Mouse (Mus musculus): ENCODE data around the gene Tnfrsf25. TPM values are rescaled to one million over a fixed set of nuclear protein-coding genes. Genes with fewer than 3 reads are reported as not detected.
A peak's percentile ranks its signal among the peaks of the same experiment; 100 is the strongest.

Tnfrsf25 gene
- total RNA-seq, 2 experiments from 2014 or later, result 0.82 to 2.9 TPM

DNA sequence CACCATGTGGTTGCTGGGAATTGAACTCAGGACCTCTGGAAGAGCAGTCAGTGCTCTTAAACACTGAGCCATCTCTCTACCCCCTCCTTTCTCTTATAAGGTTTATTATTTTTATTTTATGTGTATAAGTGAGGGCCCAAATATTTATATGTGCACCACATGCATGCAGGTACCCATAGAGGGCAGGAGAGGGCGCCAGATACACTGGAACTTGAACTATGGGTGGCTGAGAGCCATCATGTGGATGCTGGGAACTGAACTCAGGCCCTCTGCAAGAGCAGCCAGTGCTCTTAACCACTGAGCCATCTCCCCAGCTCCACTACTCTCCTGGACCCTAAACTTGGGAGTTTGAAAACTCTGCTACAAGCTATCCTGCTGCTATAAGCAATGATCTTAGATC lies 27.9 kb downstream of the Tnfrsf25 start:
- no peak for DNase-seq

DNA sequence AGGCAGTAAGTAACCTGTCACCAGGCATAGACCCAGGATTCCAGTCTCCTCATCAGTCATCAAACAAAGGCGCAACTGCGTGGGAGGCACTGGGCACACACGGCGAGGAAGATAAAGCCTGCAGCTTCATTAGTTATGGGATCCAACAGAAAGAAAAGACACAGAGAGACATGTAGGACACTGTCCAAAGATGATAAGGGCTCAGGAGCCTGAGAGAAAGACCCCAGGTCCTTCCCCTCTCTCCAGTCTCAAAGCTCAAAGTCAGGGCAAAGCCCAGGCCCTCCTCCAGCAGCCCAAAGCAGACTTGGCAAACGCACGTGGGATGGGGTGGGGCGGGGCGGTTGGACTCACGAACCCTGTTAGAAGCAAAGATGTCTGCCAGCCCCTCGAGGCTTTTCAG lies 29.7 kb downstream of the Tnfrsf25 start:
- DNase-seq, result no peak

DNA sequence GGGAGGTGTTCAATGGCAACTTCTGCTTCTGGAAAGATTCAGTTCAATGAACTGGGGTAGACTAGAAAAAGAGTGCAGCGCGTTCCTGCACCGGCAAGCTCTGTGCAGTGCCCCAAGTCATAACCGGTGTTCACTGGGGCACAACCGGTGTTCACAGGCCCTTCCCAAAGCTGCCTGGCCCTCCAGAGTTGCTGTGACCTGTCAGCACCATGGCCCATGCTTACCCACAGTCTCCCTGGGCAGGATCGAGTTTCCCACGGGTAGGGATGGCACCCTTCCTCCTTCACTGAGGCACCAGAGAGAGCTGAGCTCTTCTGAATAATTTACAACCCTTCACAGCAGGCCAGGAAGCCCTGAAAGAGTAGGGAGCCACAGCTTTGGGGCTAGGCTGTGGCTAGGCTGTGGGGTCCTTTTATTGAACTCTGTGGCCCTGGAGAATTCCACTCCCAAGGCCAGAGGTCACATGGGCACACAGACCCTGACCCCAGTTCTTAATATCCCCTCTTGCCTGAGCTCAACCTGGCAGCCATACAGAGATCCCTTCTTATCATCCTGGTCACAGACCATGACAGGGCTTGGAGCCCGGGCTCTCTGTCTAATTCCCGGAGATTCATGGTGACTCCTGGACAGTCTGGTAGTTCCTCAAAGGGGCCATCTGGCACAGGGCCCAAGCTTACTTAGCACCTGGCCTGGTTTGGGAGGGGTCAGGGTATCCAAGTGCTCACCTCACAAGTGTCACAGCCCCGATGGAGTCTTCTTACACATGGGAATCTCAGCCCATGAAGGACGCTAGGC lies 30.5 kb downstream of the Tnfrsf25 start:
- DNase-seq, result no peak

DNA sequence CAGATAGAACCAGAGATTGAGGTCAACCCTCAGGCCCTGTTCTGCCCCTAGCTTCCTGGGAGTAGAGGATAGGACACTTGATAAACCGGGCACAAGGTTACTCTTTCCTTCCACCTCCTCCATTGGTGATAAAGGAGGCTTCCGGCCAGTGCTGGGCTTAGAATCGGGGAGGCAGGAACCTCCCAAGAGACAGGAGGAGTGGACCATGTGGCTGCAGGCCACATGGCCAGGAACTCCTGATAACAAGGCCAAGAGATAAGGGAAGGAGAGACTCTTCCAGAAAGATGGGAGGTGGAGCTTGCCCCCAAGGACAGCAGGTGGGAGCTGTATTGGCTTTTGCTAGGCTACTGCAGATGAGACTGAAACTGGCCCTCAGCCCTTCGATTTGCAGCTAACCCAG lies 34.8 kb downstream of the Tnfrsf25 start:
- DNase-seq, result no peak

DNA sequence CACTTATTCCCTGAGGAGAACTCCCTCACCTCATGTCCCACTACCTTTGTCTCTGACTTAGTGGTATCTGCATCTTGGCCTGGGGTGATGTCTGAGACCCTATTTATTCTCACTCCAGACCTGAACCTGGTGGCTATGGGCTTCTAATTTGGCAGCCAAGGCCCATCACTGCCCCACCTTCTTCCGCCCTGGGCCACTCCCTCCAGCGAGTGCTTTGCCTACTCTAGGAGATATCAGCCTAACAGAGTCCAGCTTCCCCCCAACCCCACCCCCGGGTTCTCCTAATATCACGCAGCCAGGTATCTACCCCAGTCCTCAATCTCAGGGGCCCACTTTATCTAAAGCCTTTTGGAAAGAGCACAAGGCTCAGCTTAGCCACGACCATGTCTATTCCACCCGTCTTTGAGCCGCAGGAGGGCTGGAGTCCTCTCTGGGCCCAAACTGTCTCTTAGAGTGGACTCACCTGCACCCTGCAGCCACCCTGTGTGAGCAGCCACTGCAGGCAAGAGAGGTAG lies 35.8 kb downstream of the Tnfrsf25 start:
- DNase-seq, result no peak

DNA sequence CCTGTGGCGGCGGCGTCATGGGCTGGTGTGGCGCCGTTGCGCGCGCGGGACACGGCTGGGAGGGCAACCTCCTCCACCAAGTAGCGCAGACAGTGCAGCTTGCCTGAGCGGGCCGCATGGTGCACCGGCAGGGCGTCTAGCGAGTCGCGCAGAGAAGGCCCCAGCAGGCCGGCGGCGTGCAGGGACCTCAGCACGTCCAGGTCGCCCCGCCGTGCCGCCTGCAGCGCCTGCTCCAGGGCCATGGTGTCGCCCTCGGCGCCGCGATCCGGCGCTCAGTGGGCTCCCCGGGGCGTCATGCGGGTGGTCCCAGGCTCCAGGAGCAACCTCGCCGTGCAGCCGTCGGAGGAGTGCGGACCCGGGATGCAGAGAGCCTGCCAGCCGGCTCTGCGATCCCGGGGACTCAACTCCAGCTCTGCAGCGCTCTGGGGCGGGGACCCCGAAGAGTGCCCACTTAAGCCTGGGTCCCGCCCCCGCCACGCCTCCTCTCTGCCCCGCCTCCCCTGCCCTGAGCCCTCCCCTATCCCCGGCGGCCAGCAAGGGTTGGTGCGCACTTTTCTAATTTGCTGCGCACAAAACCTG lies 36.3 kb downstream of the Tnfrsf25 start, which contains the start of gene Espn:
Gene Espn (minus strand): TSS at position 406 of the 579 bp plus-strand sequence.
- DNase-seq, result peak; percentile 51

DNA sequence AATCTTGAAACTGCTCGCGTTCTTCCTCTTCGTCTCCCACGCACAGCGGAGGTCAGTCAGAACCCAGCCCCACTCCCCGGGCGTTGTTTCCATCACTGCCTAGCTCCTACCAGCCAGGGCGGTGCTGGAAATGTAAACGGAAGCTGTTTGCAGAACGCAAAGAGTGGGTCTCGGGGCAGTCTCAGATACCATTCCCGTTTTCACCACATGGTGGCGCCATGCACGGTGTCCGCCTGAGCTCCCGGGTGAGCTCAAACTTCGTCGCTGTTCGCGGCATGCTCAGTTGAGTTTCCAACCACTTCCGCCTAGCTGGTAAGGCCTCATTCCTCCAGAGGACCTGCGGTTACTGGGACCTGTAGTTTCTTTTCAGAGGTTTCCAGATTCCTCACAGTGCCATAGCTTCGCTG lies 38.0 kb downstream of the Tnfrsf25 start:
- peak; percentile 92 for DNase-seq

DNA sequence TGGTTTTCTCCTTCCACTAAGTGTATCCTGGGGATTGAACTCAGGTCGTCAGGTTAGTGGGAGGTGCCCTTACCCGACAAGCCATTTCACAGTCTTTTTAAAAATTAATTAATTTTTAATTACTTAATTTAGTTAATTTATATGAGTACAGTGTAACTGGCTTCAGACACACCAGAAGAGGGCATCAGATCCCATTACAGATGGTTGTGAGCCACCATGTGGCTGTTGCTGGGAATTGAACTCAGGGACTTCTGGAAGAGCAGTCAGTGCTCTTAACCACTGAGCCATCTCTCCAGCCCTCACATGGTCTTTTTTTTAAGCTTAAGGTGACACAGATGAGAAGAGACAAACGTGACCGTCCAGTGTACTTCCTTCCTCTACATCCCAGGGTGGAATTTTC lies 39.3 kb downstream of the Tnfrsf25 start:
- no peak for DNase-seq

DNA sequence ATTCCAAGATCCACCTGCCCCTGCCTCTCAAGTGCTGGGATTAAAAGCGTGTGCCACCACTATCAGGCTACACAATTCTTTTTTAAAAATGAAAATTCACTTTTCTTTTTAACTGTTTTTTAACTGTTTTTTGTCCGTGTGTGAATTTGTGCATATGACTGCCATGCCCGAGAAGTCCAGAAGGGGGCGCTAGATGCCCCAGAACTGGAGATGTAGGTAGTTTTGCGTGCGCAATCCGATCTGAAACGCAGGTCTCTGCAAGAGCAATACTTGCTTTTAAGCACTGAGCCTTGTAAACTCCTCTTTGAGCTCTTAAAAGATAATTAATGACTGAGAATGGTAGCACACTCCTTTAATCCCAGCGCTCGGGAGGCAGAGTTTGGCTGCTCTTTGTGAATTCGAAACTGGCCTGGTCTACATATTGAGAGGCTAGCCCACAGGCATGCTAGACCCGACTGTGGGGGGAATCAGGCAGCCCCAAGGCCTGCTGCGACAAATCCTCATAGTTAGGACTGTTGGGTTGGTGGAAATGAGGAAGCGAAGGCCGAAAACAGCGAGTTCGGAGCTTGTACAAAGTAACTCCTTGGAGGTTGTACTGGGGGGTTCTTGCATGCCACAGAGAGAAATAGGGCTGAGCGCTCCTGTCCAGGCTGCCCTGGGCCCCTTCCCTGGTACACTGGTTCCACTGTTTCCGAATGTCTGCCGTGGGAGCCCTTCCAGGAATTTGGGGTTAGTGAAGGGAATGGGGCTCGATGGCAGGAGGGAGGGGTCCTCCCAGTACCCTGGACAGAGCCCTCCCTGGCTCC lies 42.2 kb downstream of the Tnfrsf25 start:
- DNase-seq, result no peak

DNA sequence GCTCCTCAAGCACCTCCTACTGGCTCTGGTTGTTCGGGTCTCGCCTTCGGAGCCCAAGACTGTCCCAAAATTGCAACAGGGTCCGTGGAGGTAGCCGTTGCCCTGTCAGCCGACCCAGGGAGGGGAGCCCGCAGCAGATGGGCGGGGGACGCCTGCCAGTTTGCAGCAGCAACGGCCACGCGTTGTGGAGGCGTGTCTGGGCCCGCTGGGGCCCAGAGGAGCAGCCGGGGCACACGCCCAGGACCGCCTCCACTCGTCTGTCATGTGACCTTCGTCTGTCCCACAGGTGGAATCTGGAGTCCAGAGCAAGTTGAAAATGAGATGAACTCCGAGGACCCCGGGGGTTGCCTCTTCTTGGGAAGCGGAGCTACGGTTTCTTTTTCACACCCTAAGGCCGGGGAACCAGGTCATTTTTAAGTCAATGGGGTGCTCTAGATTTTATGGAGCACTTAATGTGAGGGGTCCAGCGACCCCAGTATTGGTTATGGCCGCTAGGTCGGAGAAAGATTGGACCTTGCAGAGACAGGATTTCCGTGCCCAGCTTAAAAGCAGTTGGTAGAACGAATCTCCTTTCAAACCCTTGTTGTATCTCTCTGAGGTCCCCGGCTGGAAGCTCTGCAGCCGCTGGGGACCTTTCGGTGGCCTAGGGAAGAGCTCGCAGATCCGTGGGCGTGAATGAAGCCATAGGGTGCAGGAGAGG lies 43.0 kb downstream of the Tnfrsf25 start, which contains the start of gene Hes2:
Gene Hes2 (plus strand): TSS at position 283 of the 700 bp plus-strand sequence.
- DNase-seq, result no peak

DNA sequence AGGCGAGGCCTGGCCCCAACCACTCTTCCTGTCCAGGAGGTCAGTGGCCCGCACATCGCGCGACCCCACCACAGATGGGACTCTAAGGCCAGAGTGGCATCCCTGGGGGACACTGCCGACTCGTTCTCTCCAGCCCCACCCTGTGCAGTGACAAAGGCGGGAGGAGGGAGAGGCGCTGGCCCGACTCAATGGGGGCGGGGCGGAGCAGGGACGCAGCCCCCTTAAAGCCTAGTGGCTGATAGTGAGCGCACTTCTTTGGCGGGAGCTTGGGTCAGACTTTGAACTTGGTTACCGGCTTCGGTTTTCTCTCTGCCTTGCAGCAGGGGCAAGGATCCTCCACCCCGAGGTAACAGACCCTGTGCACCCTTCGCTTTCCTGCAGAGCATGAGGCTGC lies 43.5 kb downstream of the Tnfrsf25 start:
- DNase-seq, result no peak

DNA sequence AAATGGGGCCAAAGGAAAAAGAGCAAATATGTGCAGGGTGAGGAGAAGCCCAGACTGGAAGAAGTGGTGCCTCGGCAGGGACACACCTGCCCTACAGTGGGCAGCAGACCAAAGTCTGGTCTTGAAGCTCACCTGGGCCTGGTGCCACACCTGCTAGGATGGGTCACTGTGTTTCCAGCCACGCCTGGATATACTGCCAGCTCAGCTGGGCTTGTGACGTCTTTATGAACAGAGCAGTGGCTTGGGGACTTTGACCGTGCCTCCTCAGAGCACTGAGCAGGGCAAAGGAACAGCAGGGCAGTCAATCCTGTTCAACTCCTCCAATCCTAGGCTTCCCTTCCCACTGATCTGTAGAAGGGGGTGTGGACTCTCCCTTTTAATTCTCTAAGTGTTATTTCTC lies 45.0 kb downstream of the Tnfrsf25 start:
- DNase-seq, result no peak

DNA sequence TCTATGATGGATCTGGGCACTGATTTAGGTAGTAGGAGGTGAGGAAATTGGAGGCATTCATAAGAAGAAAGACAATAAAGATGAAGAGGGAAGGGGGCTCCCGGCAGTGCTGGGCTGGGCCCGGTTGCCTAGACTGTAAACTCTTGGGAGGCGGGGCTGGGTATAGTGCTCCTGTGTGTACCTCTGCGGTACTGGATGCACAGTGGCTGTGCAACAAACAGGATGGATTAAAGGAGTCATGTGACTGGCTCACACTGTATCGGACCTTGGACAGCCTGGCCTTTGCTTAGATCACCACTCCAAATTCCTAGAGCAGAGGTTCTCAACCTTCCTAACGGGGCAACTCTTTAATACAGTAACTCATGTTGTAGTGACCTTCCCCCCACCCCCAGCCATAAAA lies 45.9 kb downstream of the Tnfrsf25 start:
- no peak for DNase-seq

DNA sequence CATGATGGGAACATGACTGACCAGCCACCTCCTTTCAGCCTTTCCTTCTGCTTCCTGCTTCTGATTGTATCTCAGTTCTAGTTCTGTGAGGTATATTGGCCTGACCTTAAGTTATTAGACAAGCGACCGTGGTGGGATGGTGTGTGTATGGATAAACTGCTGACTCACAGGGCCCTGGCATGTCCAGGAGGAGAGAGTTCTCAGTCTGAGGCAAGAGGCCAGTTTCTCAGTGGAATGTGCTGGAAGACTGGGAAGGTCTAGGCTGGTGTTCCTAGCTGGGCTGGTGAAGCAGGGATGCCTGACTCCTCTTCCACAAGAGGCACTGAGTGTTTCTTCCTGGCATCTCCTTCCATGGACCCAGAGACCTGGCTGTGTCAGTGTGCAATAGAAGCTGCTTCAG lies 47.0 kb downstream of the Tnfrsf25 start:
- DNase-seq, result no peak

DNA sequence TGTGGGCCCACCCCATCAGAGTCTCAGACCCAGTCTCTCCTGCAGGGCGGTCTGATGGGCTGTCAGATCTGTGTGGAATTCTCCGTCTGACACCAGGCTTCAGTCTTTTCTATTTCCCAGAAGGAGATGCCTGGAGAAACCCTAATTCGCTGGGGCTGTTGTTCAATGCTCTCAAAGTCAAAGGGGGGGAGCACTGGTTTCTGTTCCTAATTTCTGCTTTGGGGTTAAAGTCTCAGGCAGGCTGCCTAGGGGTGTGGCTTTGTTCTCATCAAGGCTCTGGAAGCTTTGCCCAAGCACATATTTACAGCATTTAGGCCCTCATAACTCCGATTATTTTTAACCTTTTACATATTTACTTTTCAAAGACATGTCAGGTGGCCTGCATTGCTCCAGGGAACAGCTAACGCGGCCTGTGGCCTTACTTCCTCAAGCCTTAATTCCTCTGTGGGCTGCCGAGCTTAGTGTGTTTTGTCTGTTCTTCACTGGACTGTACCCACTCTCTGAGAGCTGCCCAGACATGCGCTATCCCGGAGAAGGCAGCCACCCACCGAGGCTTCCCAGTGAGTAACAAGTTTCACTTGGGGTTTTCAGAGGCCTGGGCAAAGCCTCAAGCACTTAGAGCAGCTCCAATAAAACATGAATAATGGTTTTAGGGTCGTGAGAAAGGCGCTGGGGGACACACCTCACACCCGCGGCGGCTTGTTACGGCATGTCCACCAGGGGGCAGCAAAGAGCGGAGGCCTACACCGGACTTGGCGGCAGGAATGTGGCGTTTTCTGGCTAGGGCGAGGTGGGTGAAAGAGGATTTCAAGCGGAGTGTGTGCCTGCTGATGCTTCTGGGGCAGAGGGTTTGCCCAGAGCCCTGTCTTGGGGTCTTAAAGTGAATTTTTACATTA lies 49.5 kb downstream of the Tnfrsf25 start:
- DNase-seq, result peak; percentile 85

DNA sequence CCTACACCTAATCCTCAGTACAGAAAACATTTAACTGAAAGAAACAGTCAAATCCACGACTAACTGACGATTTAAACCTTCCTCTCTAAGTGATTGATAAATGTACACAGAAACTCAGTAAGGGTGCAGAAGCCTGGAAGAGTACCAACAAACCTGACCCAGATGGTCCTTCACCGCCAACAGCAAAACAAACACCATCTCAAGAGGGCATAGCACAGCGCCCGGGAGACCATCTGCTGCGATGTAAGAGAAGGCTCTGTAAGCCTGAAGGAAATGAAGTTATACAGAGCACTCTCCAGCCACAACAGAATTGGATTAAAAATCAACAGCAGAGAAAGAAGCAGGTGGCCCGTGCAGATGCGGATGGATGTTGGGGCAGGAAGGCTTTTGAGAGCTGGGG lies 52.3 kb downstream of the Tnfrsf25 start:
- DNase-seq, result no peak

DNA sequence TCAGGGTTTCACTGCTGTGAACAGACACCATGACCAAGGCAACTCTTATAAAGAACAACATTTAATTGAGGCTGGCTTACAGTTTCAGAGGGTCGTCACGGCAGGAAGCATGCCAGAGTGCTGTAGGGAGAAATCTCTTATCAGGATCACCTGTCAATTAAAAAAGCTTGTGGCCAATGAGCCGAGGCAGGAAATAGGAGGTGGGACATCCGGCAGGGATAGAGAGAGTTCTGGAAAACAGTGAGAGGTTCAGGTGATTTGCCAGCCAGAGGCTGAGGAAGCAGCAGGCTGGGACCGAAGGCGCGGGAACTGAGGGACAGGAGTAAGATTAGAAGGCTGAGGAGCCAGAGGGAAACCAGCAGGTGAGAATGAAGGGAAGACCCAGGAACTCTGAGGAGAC lies 53.4 kb downstream of the Tnfrsf25 start:
- DNase-seq, result no peak

Measured in gastrocnemius, postnatal 10 days (tissue).